Mouse (Mus musculus): Measurements from ENCODE around the gene Arhgdia. TPM values are rescaled to one million over a fixed set of nuclear protein-coding genes. Genes with fewer than 3 reads are reported as not detected.
A peak's percentile ranks its signal among the peaks of the same experiment; 100 is the strongest.

The Arhgdia gene
- polyA plus RNA-seq, 1 experiment from 2014 or later = 438 TPM

DNA sequence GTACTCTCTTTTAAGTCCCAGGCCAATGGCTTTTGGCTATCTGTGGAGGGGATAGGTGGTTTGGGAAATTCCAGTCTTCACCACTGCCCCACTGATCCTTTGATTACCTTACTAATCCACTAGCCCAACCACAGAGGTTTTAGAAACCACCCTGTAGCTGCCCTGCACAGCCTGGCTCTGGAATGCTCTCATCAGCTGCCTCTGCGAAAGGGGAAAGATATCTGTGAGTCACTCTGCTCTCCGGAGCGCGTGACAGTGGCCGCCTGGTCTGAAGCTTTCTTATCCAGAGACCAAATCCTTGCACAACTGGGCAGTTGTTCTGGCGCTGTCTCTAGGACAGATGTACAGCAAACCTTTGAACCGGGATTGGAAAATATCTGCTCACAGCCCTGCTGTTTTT, 26.6 kb downstream of the Arhgdia start:
- no peak overlapping the region for H3K27ac ChIP-seq (replicated peaks; ENCODE audit: low read depth, low read length)
- ATAC-seq (ENCODE audit: low FRiP score, low TSS enrichment) (no peak), DNase-seq (no peak)
- H3K4me3 ChIP-seq (replicated peaks; ENCODE audit: low read depth, low read length) = no peak overlapping the region
- H3K36me3 ChIP-seq (ENCODE audit: control insufficient read depth, insufficient read depth, low read length) = peaks cover 10% of the 10 kb centered on the region
- H3K4me2 ChIP-seq (ENCODE audit: low read length) = no peak overlapping the region
- no peak overlapping the region for H3K9ac ChIP-seq (replicated peaks; ENCODE audit: low read length)
- no peaks in the 10 kb centered on the region for H3K27me3 ChIP-seq (ENCODE audit: control insufficient read depth, insufficient read depth, low read length)
- WGBS = 83% methylated on average over 7 of the region's 7 CpGs
- H3K9me3 ChIP-seq (ENCODE audit: control insufficient read depth, low read length) = peaks cover 6% of the 10 kb centered on the region; the same call in 1 of the 2 replicates
- H3K4me1 ChIP-seq (ENCODE audit: control insufficient read depth, insufficient read depth, low read length) = peaks cover 6% of the 10 kb centered on the region

- Histone ChIP-seq H3K4me1 (ENCODE audit: control insufficient read depth, insufficient read depth, low read length) (peaks cover 18% of the 10 kb centered on the region), H3K27me3 (ENCODE audit: control insufficient read depth, insufficient read depth, low read length) (no peaks in the 10 kb centered on the region), H3K9me3 (ENCODE audit: control insufficient read depth, low read length) (peaks cover 5% of the 10 kb centered on the region; the same call in 1 of the 2 replicates), H3K36me3 (ENCODE audit: control insufficient read depth, insufficient read depth, low read length) (no peaks in the 10 kb centered on the region), H3K4me3 (replicated peaks; ENCODE audit: low read depth, low read length) (no peak overlapping the region), H3K4me2 (ENCODE audit: low read length) (no peak overlapping the region), H3K9ac (replicated peaks; ENCODE audit: low read length) (no peak overlapping the region), H3K27ac (replicated peaks; ENCODE audit: low read depth, low read length) (no peak overlapping the region)
- ATAC-seq (ENCODE audit: low FRiP score, low TSS enrichment) = no peak
- 75% methylated on average over 5 of the region's 5 CpGs for WGBS
- no peak for DNase-seq
Measured at GRCm38 (mm10) chr11:120552736-120553135, 28.7 kb downstream of the Arhgdia start.

- peak within 1 kb of the TSS; percentile 81 for H3K27ac ChIP-seq (replicated peaks; ENCODE audit: low read depth, low read length)
- H3K27me3 ChIP-seq (ENCODE audit: control insufficient read depth, insufficient read depth, low read length) = no peaks in the 10 kb centered on the region
- H3K4me3 ChIP-seq (replicated peaks; ENCODE audit: low read depth, low read length) = peak within 1 kb of the TSS; percentile 98
- no peak for DNase-seq
- 96% methylated on average over 28 of the region's 28 CpGs for WGBS
- no peaks in the 10 kb centered on the region for H3K36me3 ChIP-seq (ENCODE audit: control insufficient read depth, insufficient read depth, low read length)
- no peaks in the 10 kb centered on the region for H3K9me3 ChIP-seq (ENCODE audit: control insufficient read depth, low read length)
- ATAC-seq (ENCODE audit: low FRiP score, low TSS enrichment) = no peak
- H3K9ac ChIP-seq (replicated peaks; ENCODE audit: low read length) = peak within 1 kb of the TSS; percentile 93
- H3K4me1 ChIP-seq (ENCODE audit: control insufficient read depth, insufficient read depth, low read length) = peaks cover 18% of the 10 kb centered on the region
- peak within 1 kb of the TSS; percentile 94 for H3K4me2 ChIP-seq (ENCODE audit: low read length)
Measured at GRCm38 (mm10) chr11:120550810-120551440, 30.5 kb downstream of the Arhgdia start, which contains the start of gene Ppp1r27. TSS of gene Ppp1r27 (minus strand) at chr11:120551132.

DNA sequence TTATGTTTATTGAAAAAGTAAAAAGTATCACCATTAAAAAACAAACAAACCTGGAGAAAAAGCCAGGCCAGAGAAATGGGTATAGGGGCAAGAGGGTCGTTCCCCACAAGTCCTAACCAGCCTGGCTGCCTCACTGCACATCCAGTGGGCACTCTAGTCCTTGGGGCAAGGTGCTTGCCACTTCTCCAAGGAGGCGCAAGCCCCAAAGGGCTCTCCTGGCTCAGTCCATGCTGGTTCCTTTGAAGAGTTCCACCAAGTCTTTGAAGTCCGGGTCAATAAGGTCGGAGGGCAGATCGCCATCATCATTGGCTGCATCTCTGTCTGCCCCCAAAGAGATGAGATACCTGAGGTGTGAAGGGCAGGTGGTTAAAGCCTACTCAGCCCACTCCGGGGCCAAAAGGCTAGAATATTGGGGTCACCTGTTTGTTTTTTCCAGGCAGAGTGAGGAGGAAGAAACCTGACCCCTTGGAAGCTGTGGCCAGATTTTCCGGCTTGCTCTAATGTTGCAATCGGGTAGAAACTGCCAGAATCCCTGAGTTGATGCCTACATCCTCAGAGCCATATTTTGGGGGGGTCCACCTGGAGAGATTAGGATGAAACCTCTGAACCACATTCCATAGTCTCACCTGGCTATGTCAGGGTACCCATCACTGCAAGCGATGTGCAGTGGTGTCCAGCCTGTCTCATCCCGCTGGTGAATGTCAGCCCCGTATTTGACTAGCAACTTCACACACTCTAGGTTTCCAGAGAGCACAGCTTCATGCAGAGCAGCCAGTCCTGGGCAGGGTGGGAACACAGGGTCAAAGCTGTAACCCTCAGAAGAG, 31.2 kb downstream of the Arhgdia start:
- DNase-seq (peak; percentile 10), ATAC-seq (ENCODE audit: low FRiP score, low TSS enrichment) (0 out of 2 replicates have a peak, but pooled peaks have one; percentile 31)
- H3K9ac ChIP-seq (replicated peaks; ENCODE audit: low read length) = peak overlapping the region; percentile 93
- no peaks in the 10 kb centered on the region for H3K27me3 ChIP-seq (ENCODE audit: control insufficient read depth, insufficient read depth, low read length)
- H3K4me1 ChIP-seq (ENCODE audit: control insufficient read depth, insufficient read depth, low read length) = peaks cover 18% of the 10 kb centered on the region
- WGBS = 72% methylated on average over 11 of the region's 11 CpGs
- H3K36me3 ChIP-seq (ENCODE audit: control insufficient read depth, insufficient read depth, low read length) = peaks cover under 1% of the 10 kb centered on the region
- peak overlapping the region; percentile 98 for H3K4me3 ChIP-seq (replicated peaks; ENCODE audit: low read depth, low read length)
- peak overlapping the region; percentile 94 for H3K4me2 ChIP-seq (ENCODE audit: low read length)
- H3K9me3 ChIP-seq (ENCODE audit: control insufficient read depth, low read length) = no peaks in the 10 kb centered on the region
- peak overlapping the region; percentile 81 for H3K27ac ChIP-seq (replicated peaks; ENCODE audit: low read depth, low read length)

DNA sequence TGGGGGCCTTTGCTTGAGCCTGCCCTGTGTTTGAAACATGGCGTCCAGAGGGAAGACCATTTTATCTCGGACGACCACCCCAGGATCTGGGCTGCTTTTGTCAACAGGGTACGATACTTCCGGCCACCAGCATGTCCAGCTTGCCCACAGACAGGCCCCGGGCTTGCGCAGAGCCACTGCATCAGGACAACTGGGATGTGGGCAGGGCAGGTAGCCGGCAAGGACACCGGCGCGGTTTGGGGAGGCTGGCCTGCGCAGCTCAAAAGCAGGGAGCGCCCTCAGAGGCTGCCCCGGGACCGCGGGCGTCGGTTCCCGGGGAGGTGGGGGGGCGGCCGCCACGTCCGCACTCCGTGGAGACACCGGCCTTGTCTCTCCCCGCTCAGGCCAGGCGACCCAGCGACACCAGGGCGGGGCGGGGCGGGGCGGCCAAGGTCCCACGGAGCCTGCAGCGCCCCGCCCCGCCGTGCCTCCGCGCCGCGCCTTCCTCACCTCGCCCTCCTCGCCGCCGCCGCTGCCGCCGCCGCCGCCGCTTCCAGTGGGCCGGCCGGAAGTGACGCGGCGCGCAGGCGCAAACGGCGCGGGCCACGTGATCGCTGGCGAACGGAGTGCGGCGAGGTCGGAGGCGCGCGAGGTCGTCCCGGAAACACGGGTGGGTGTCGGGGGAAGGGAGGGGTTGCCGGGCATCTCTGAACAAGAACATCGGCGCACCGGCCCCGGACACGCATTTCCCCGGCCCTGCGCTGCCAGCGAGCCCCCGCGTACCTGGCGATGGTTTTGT, 32.1 kb downstream of the Arhgdia start, which contains the start of gene Mcrip1:
Gene Mcrip1 (minus strand): TSS at position 560 of the 778 bp plus-strand sequence.
- peak within 1 kb of the TSS; percentile 94 for H3K4me2 ChIP-seq (ENCODE audit: low read length)
- peak; percentile 90 for ATAC-seq (ENCODE audit: low FRiP score, low TSS enrichment)
- DNase-seq = peak; percentile 97
- peak within 1 kb of the TSS; percentile 98 for H3K4me3 ChIP-seq (replicated peaks; ENCODE audit: low read depth, low read length)
- peaks cover 18% of the 10 kb centered on the region for H3K4me1 ChIP-seq (ENCODE audit: control insufficient read depth, insufficient read depth, low read length)
- peaks cover 9% of the 10 kb centered on the region for H3K36me3 ChIP-seq (ENCODE audit: control insufficient read depth, insufficient read depth, low read length)
- H3K9me3 ChIP-seq (ENCODE audit: control insufficient read depth, low read length) = no peaks in the 10 kb centered on the region
- peak within 1 kb of the TSS; percentile 81 for H3K27ac ChIP-seq (replicated peaks; ENCODE audit: low read depth, low read length)
- peak within 1 kb of the TSS; percentile 93 for H3K9ac ChIP-seq (replicated peaks; ENCODE audit: low read length)
- H3K27me3 ChIP-seq (ENCODE audit: control insufficient read depth, insufficient read depth, low read length) = no peaks in the 10 kb centered on the region
- under 1% methylated on average over 69 of the region's 87 CpGs for WGBS

DNA sequence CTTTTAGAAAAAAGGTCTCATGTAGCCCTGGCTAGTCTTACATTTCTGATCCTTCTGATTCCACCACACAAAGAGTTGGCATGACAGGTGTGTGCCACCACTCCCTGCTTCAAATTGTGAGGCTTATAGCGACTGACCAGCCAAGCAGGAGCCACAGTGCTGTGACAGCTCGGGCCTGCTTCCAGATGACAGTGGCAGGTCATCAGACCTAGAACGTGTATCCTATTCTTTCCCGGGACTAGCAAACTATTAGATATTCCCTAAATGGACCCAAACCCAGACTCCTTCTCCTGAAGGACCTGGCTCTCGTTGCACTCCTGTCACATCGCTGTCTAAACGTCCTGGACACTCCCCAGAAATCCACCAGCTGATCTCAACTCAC, 32.6 kb downstream of the Arhgdia start:
- H3K4me1 ChIP-seq (ENCODE audit: control insufficient read depth, insufficient read depth, low read length) = peaks cover 18% of the 10 kb centered on the region
- peak overlapping the region; percentile 94 for H3K4me2 ChIP-seq (ENCODE audit: low read length)
- peak overlapping the region; percentile 98 for H3K4me3 ChIP-seq (replicated peaks; ENCODE audit: low read depth, low read length)
- H3K27ac ChIP-seq (replicated peaks; ENCODE audit: low read depth, low read length) = peak overlapping the region; percentile 81; the same call in 1 of the 2 replicates
- H3K36me3 ChIP-seq (ENCODE audit: control insufficient read depth, insufficient read depth, low read length) = peaks cover 15% of the 10 kb centered on the region
- no peaks in the 10 kb centered on the region for H3K9me3 ChIP-seq (ENCODE audit: control insufficient read depth, low read length)
- DNase-seq = no peak
- peak overlapping the region; percentile 93 for H3K9ac ChIP-seq (replicated peaks; ENCODE audit: low read length)
- no peaks in the 10 kb centered on the region for H3K27me3 ChIP-seq (ENCODE audit: control insufficient read depth, insufficient read depth, low read length)
- WGBS = 30% methylated on average over 7 of the region's 7 CpGs
- no peak for ATAC-seq (ENCODE audit: low FRiP score, low TSS enrichment)

- H3K27me3 ChIP-seq (ENCODE audit: control insufficient read depth, insufficient read depth, low read length) = no peaks in the 10 kb centered on the region
- peaks cover 18% of the 10 kb centered on the region for H3K4me1 ChIP-seq (ENCODE audit: control insufficient read depth, insufficient read depth, low read length)
- DNase-seq (no peak), ATAC-seq (ENCODE audit: low FRiP score, low TSS enrichment) (no peak)
- no peak overlapping the region for H3K27ac ChIP-seq (replicated peaks; ENCODE audit: low read depth, low read length)
- peak overlapping the region; percentile 94 for H3K4me2 ChIP-seq (ENCODE audit: low read length)
- H3K36me3 ChIP-seq (ENCODE audit: control insufficient read depth, insufficient read depth, low read length) = peaks cover 21% of the 10 kb centered on the region
- no peak overlapping the region; the same call in 1 of the 2 replicates for H3K9ac ChIP-seq (replicated peaks; ENCODE audit: low read length)
- H3K4me3 ChIP-seq (replicated peaks; ENCODE audit: low read depth, low read length) = peak overlapping the region; percentile 98; the same call in 1 of the 2 replicates
- no peaks in the 10 kb centered on the region for H3K9me3 ChIP-seq (ENCODE audit: control insufficient read depth, low read length)
- WGBS = 84% methylated on average over 3 of the region's 3 CpGs
Measured at GRCm38 (mm10) chr11:120548214-120548613, 33.2 kb downstream of the Arhgdia start.

DNA sequence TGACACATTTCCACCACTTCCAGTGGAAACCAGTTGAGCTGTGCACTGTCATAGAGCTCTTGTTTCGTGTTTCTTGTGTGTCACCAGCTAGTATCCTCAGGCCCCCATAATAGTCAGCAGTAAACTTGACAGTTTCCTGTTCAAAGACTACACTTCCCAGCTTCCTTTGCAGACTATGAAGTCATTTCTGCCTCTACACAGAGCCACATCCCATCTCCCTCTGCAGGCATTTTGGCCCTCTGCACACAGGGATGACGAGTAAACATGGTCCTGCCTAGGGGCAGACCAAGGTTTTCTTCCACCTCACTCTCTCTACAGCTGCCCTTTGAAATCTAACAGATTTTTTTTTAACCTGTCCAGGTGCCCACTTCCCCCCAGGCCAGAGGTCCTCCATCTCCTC, 34.0 kb downstream of the Arhgdia start:
- DNase-seq = no peak
- Histone ChIP-seq H3K4me2 (ENCODE audit: low read length) (no peak overlapping the region), H3K27ac (replicated peaks; ENCODE audit: low read depth, low read length) (no peak overlapping the region), H3K4me3 (replicated peaks; ENCODE audit: low read depth, low read length) (no peak overlapping the region), H3K27me3 (ENCODE audit: control insufficient read depth, insufficient read depth, low read length) (no peaks in the 10 kb centered on the region), H3K9me3 (ENCODE audit: control insufficient read depth, low read length) (no peaks in the 10 kb centered on the region), H3K36me3 (ENCODE audit: control insufficient read depth, insufficient read depth, low read length) (peaks cover 28% of the 10 kb centered on the region), H3K4me1 (ENCODE audit: control insufficient read depth, insufficient read depth, low read length) (peaks cover 18% of the 10 kb centered on the region), H3K9ac (replicated peaks; ENCODE audit: low read length) (no peak overlapping the region)
- WGBS = 70% methylated on average over 2 of the region's 2 CpGs
- no peak for ATAC-seq (ENCODE audit: low FRiP score, low TSS enrichment)
